Mouse (Mus musculus) right cerebral cortex, adult 2 months (tissue): Measurements from ENCODE around the gene Aff3.

Experiments used
- DNase-seq, 2 experiments: peaks; one replicate each; pipeline ENCODE4 v3.0.0; 2021 to 2022; ENCODE audit warnings: low spot score in 2 of 2

Aff3 gene

DNA sequence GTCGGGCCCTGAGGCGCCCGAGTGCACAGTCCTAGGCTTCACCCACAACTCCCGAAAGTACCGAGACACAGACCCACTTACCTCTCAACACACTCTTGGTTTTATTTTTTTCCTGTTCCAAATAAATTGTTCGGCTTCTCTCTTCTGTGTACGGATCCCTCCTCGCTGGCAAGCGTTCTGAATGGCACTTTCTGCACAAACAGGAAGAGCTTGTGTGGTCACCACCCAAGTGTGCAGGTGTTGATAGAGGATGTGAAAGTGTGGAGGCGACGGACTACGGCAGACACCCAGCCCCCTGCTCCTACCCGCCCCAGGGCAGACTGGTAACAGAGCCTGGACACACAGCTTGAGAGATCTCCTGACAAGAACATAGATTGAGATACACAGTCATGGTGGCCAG lies at the start of gene Aff3:
Aff3 (minus strand) TSS at position 179 of the 400 bp plus-strand sequence.
- DNase-seq, result no peak

DNA sequence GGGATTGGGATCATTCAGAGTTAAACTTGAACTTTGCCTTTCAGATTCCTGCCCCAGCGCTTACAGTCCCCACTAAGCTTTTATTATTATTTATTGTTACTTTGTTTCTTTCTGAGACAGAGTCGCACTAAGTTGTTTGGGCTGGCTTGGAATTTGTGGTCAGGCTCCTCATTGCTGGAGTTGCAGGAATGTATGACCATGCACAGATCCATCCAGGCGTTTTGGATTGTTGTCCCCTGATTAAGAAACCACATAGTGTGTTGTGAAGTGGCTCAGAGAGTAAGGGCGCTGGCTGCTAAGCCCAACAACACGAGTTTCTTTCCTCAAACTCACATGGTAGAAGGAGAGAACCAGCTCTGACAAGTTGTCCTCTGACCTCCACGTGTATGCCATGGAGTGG lies 35.9 kb upstream of the Aff3 start:
- no peak for DNase-seq

DNA sequence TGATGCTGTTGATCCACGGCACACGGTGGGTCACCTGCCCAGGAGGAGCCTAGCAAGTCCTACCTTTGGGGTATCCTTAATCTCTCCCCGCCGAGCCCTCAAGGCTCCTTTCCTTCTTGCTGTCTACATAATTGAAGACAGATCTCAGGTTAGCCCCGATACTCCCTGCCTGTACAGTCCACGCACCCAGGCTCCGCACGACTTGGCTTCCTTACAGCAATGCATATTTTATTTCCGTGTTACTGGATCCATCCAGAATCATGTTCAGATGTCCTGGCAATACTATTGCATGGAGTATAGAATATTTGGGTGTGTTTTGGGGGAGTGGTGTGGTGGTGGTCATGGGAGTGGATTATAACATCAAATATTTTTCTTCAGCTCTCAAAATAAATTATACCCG lies 34.5 kb upstream of the Aff3 start:
- no peak for DNase-seq

- peak in 1 of 2 experiments; percentile 4 for DNase-seq
Observed at GRCm38 (mm10) chr1:38695812-38696681, 31.3 kb upstream of the Aff3 start.

GRCm38 (mm10) chr1:38695089-38695811 lies 30.5 kb upstream of the Aff3 start:
- DNase-seq, result no peak

- no peak for DNase-seq
Observed at GRCm38 (mm10) chr1:38694142-38694541, 29.4 kb upstream of the Aff3 start.

DNA sequence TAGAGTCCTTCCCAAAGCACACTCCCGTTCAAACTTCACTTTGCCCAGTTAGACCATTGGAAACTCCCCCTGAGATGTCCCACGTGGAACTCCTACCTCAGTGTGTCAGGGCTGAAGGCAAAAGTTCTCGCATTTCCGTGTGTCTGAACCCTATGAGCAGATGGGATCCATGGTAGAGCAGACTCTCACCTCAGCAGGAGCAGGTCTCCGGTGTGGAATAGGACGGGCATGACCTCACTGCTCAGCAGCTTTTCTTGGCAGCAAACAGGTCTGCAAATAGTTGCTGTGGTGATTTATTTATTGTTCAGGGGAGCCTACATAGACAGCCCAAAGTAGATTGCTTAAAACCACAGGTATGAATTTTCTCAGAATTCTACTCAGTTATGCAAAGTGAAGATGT lies 25.7 kb upstream of the Aff3 start:
- DNase-seq, result no peak

- DNase-seq, result no peak
Observed at GRCm38 (mm10) chr1:38688216-38688615, 23.5 kb upstream of the Aff3 start.

GRCm38 (mm10) chr1:38685706-38686105 lies 21.0 kb upstream of the Aff3 start:
- DNase-seq, result no peak

- DNase-seq, result no peak
Observed at GRCm38 (mm10) chr1:38683158-38683721, 18.5 kb upstream of the Aff3 start.

GRCm38 (mm10) chr1:38679890-38680289 lies 15.1 kb upstream of the Aff3 start:
- DNase-seq, result no peak

- DNase-seq, result no peak
Observed at GRCm38 (mm10) chr1:38671756-38672155, 7.0 kb upstream of the Aff3 start.

GRCm38 (mm10) chr1:38671019-38671418 lies 6.3 kb upstream of the Aff3 start:
- no peak for DNase-seq

DNA sequence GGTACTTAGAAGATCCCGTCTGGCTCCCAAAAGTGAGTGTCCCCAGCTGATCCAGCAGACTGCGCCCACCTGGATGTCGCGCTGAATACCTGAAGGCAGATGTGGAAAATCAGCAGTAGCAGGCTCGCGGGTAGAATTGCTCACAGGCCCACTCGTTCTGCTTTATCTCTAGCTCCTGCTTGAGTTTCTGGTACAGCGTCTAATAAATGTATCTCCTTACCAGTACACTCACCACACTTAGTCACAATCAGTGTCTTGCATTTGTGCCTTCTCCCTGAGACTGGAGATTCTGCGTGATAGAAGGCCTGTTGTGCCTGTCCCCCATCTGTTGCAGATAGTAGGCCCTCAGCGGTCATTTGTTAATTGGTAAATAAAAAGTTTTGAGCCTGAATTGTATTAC lies 3.6 kb upstream of the Aff3 start:
- no peak for DNase-seq

DNA sequence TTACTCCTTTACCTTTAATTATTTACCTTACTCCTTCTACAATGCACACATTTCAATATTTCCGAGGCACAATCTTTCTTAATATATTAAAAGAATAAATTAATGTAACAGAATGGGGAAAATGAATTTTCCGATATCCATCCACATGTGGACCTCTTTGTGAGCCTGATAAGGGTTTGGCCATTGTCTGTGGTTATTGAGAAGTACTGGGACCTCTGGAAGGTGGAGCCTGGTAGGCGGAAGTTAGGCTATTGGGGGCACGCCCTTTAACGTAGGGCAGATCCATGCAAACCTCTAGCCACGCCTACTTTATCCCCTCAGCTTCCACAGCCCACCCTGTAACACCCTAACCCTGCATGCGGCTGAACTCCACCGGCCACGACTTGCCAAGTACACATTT lies 3.1 kb upstream of the Aff3 start:
- DNase-seq, result no peak

DNA sequence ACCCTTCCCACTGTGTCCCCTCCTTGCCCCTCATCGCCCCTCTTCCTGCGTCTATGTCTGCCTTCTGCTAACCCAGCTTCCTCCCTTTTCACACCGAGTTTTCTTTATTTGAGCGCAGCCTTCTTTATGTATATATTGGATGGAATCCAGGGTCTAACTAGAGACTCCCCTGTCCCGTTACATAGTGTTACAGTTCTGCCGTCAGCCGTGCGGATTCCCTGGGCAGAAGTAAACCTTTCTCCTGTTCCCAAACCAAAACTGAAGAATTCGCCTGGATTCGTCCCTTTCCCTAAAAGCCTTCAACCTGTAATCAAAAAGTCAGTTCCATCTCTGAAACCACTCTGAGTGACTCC lies 2.0 kb upstream of the Aff3 start:
- no peak for DNase-seq

GRCm38 (mm10) chr1:38666111-38666765 lies 1.5 kb upstream of the Aff3 start:
- no peak for DNase-seq

DNA sequence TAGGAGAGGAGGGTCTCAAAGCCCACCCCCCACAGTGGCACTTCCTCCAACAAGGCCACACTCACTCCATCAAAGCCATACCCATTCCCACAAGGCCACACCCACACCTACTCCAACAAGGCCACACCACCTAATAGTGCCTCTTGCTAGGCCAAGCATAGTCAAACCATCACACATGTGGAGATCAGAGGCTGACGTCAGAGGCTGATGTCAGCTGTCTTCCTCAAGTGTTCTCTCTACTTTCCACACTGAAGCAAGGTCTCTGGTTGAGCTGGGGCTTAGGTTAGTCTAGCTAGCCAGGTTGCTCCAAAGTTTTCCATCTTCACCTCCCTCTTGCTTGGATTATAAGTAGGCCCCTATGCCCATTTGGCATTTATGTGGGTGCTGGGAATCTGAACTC lies 856 bp upstream of the Aff3 start:
- no peak for DNase-seq

DNA sequence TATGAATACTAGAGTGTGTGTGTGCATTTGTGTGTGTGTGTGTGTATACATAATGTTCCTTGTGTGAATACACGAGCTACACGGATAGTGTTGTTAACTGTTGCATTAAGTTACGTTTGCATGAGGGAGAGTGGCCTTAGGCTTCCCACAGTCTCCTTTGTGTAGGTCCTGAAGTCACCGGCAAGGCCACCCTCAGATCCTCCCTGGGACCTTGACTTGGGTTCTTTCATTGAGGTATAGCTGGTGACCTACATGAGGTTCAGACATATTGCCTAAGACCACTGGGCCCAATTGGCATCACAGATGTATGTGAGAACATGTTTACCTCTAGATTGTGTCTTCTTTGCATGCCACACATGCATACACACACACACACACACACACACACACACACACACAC lies 494 bp downstream of the Aff3 start:
- DNase-seq, result no peak

- no peak for DNase-seq
Observed at GRCm38 (mm10) chr1:38662616-38663193, 2.0 kb downstream of the Aff3 start.

- DNase-seq, result no peak
Observed at GRCm38 (mm10) chr1:38658933-38659553, 5.7 kb downstream of the Aff3 start.

DNA sequence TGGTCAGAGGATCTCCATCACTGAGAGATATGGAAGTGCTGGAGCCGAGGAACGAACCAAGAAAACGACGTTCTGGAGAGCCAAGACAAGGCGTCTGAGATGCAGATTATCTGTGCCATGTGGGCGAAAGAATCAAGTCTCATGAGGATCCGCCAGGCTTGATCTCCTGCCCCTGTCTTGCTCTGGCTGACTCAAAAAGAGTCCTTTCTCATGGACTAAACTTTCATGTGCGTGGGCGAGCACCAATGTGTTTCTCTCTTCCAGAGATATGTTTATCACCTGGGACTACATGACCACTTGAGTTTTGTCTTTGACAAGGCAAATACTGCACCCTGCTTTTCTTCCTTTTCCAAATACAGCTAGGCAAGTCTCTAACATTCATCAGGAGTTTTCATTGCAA lies 6.4 kb downstream of the Aff3 start:
- no peak for DNase-seq
